Mouse (Mus musculus): ENCODE data around the gene Cenpn.

DNA sequence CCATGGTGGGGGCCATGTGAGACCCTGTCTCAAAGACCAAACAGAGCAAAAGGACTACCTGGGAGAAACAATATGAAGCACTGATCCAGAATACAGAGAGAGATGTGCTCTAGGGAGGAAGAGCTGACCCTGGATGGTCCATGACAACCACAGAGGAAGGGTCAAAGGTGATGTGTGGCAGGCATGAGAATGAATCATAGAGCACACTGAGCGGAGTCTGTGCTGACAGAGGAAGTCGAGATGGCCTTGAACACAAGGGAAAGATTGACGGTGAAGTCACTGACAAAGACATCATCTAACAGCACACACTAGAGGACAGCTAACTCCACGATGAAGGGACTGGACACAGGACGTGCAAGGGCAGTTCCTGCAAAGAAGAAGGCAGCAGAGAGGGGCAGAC lies 30.1 kb upstream of the Cenpn start:
- TF ChIP-seq CTCF (IDR thresholded peaks at IDR 0.05) (no peak), POLR2A (IDR thresholded peaks at IDR 0.05; ENCODE audit: insufficient read depth, low read depth, low read length) (no peak), EP300 (IDR thresholded peaks at IDR 0.05; ENCODE audit: insufficient read depth, low read depth, low read length) (no peak)

Data from heart, adult 2 months (tissue).